Mouse (Mus musculus): ENCODE results near the gene Atxn7l1. TPM values are rescaled to one million over a fixed set of nuclear protein-coding genes. Genes with fewer than 3 reads are reported as not detected.

Atxn7l1 gene
- polyA plus RNA-seq, 1 experiment from 2014 or later = 25.7 TPM

DNA sequence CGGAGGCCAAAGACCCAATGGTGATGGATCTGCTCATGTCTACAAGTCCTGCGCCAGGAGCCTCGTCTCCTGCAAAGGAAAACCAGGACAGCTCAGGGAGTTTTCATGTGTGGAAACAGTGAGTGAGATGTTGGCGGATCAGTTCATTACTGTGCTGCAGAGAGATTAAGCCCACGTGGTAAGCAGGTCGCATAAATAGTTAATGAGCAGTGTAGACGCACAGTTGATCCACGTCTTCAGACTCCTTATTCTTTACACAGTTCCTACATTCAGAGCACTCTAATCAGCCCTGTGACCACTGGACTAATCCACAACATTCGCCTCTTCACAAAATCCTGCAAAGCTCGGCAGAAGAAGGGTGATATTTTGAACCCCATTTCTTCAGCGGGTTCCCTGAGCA is 118.4 kb downstream of the Atxn7l1 start:
- ATAC-seq (ENCODE audit: low FRiP score) = 0 out of 2 replicates have a peak, but pooled peaks have one; percentile 19
- DNase-seq (ENCODE audit: low spot score) = no peak
- Histone ChIP-seq H3K27me3 (ENCODE audit: control insufficient read depth, insufficient read depth, low read length) (no peaks in the 10 kb centered on the region), H3K27ac (no peak overlapping the region), H3K4me3 (replicated peaks; ENCODE audit: low read length) (no peak overlapping the region), H3K9ac (no peak overlapping the region), H3K4me2 (replicated peaks) (no peak overlapping the region), H3K36me3 (replicated peaks; ENCODE audit: control insufficient read depth, insufficient read depth) (no peaks in the 10 kb centered on the region), H3K9me3 (ENCODE audit: control insufficient read depth, low read length) (no peaks in the 10 kb centered on the region), H3K4me1 (replicated peaks; ENCODE audit: control insufficient read depth, insufficient read depth, low read length) (0 out of 2 replicates have a peak, but pooled peaks cover 4% of the 10 kb centered on the region)
- 82% methylated on average over 11 of the region's 11 CpGs for WGBS

DNA sequence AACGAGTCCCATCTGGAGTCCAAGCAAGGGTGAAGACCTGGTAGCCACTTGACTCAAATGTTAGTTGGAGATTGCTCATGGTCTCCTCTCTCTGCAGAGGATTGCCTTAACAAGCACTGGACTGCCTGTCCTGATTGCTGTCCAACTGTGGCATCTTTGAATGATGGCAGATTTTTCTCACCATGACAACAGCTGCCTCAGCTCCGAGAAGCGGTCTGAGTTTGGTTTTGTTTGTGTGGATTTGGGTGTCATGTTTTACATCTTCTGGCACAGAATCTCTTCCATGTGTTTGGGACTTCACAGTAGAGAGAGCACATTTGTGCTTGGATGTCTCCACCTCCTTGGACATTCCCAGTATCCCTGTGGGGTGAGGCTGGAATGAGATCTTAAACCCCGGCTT is 120.5 kb downstream of the Atxn7l1 start:
- Histone ChIP-seq H3K4me1 (replicated peaks; ENCODE audit: control insufficient read depth, insufficient read depth, low read length) (peaks cover 4% of the 10 kb centered on the region; the same call in 1 of the 2 replicates), H3K4me3 (replicated peaks; ENCODE audit: low read length) (no peak overlapping the region), H3K4me2 (replicated peaks) (no peak overlapping the region), H3K27ac (no peak overlapping the region), H3K27me3 (ENCODE audit: control insufficient read depth, insufficient read depth, low read length) (no peaks in the 10 kb centered on the region), H3K36me3 (replicated peaks; ENCODE audit: control insufficient read depth, insufficient read depth) (no peaks in the 10 kb centered on the region), H3K9me3 (ENCODE audit: control insufficient read depth, low read length) (no peaks in the 10 kb centered on the region), H3K9ac (no peak overlapping the region)
- 77% methylated on average over 4 of the region's 4 CpGs for WGBS
- DNase-seq (ENCODE audit: low spot score) = no peak
- no peak for ATAC-seq (ENCODE audit: low FRiP score)

DNA sequence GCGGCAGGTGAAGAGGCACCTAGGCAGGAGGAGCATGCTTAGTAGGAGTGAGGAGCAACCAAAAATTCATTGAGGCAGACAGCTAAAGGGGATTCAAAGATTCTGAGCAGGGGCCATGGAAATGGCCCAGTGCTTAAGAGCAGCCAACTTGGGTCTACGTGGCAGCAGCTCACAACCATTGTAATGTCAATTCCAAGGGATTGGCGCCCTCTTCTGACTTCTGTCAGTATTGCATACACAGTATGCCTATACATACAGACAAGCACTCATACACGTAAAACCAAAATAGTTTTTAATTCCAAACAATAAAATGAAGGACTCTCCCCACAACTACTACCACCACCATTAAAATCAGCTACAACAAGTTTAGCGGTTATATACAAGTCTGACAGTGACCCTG is 122.2 kb downstream of the Atxn7l1 start:
- 68% methylated on average over 5 of the region's 5 CpGs for WGBS
- Histone ChIP-seq H3K9me3 (ENCODE audit: control insufficient read depth, low read length) (no peaks in the 10 kb centered on the region), H3K27me3 (ENCODE audit: control insufficient read depth, insufficient read depth, low read length) (no peaks in the 10 kb centered on the region), H3K4me3 (replicated peaks; ENCODE audit: low read length) (no peak overlapping the region), H3K9ac (no peak overlapping the region), H3K4me2 (replicated peaks) (no peak overlapping the region), H3K36me3 (replicated peaks; ENCODE audit: control insufficient read depth, insufficient read depth) (no peaks in the 10 kb centered on the region), H3K4me1 (replicated peaks; ENCODE audit: control insufficient read depth, insufficient read depth, low read length) (peaks cover 4% of the 10 kb centered on the region; the same call in 1 of the 2 replicates), H3K27ac (no peak overlapping the region)
- ATAC-seq (ENCODE audit: low FRiP score) (no peak), DNase-seq (ENCODE audit: low spot score) (peak; percentile 53)

DNA sequence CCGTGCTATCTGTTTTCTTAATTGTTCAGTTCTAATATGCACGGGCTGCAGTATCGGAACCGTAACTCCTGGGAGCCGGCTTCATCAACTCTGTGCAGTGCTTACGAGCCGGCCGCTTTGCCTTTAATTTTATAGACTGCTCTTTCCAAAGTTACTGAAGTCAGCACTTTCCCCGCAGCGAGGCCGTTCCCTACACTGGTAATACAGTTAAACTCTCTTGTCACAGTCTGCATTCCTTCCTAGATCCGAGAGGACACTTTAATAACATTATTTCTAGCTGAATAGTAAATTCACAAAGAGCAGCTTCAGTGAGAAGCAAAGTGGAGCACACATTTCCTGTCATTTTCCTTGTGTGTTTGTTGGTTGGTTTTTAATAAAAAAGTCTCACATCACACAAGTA is 124.4 kb downstream of the Atxn7l1 start:
- Histone ChIP-seq H3K4me3 (replicated peaks; ENCODE audit: low read length) (no peak overlapping the region), H3K4me2 (replicated peaks) (no peak overlapping the region), H3K9me3 (ENCODE audit: control insufficient read depth, low read length) (no peaks in the 10 kb centered on the region), H3K27me3 (ENCODE audit: control insufficient read depth, insufficient read depth, low read length) (no peaks in the 10 kb centered on the region), H3K27ac (no peak overlapping the region), H3K36me3 (replicated peaks; ENCODE audit: control insufficient read depth, insufficient read depth) (no peaks in the 10 kb centered on the region), H3K9ac (no peak overlapping the region), H3K4me1 (replicated peaks; ENCODE audit: control insufficient read depth, insufficient read depth, low read length) (peaks cover 4% of the 10 kb centered on the region; the same call in 1 of the 2 replicates)
- DNase-seq (ENCODE audit: low spot score) = no peak
- WGBS = 76% methylated on average over 12 of the region's 12 CpGs
- ATAC-seq (ENCODE audit: low FRiP score) = no peak

DNA sequence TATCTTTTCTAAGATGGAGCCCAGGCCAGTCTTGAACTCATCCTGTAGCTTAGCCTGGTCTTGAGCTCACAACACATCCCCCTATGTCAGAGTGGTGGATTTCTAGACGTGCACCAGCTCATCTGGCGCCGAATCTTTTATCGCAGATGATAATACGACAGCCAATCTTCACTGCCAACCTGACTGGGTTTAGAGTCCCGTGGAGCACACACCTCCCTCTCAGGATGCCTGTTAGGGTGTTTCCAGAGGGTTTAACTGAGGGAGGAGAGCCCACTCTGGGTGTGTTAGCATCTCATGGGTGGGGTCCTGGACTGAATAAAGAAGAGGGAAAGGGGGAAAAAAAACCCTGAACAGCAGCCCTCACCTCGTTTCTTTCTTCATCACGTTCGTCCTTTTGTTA is 124.9 kb downstream of the Atxn7l1 start:
- peak overlapping the region; percentile 14; the same call in 1 of the 2 replicates for H3K27ac ChIP-seq
- no peaks in the 10 kb centered on the region for H3K36me3 ChIP-seq (replicated peaks; ENCODE audit: control insufficient read depth, insufficient read depth)
- no peaks in the 10 kb centered on the region for H3K27me3 ChIP-seq (ENCODE audit: control insufficient read depth, insufficient read depth, low read length)
- H3K4me3 ChIP-seq (replicated peaks; ENCODE audit: low read length) = no peak overlapping the region
- DNase-seq (ENCODE audit: low spot score) = no peak
- H3K9me3 ChIP-seq (ENCODE audit: control insufficient read depth, low read length) = no peaks in the 10 kb centered on the region
- peaks cover 4% of the 10 kb centered on the region; the same call in 1 of the 2 replicates for H3K4me1 ChIP-seq (replicated peaks; ENCODE audit: control insufficient read depth, insufficient read depth, low read length)
- ATAC-seq (ENCODE audit: low FRiP score) = no peak
- no peak overlapping the region for H3K9ac ChIP-seq
- 51% methylated on average over 9 of the region's 9 CpGs for WGBS
- no peak overlapping the region for H3K4me2 ChIP-seq (replicated peaks)

DNA sequence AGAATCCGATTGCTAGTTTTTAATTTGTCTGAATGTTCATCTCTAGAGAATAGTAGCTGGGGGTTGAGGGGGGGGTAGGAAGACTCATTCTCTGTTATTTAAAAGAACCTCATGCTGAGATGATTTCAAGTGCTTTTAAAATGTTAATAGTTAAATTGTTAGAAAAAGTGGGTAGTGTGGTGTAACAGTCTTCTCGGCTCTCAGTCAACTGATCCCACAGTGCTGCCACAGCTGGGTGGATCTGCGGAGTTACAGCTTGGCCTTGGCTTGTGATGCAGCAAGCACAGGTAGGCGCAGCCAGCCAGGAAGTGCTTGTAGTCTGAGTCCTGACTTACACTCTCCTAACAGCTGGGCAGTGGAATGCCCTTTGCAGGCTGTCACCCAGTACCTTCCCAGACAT is 125.7 kb downstream of the Atxn7l1 start:
- H3K4me3 ChIP-seq (replicated peaks; ENCODE audit: low read length) = no peak overlapping the region
- ATAC-seq (ENCODE audit: low FRiP score) (no peak), DNase-seq (ENCODE audit: low spot score) (no peak)
- H3K4me1 ChIP-seq (replicated peaks; ENCODE audit: control insufficient read depth, insufficient read depth, low read length) = no peaks in the 10 kb centered on the region; the same call in 1 of the 2 replicates
- no peaks in the 10 kb centered on the region for H3K9me3 ChIP-seq (ENCODE audit: control insufficient read depth, low read length)
- H3K36me3 ChIP-seq (replicated peaks; ENCODE audit: control insufficient read depth, insufficient read depth) = no peaks in the 10 kb centered on the region
- 58% methylated on average over 4 of the region's 4 CpGs for WGBS
- no peak overlapping the region for H3K27ac ChIP-seq
- no peak overlapping the region for H3K9ac ChIP-seq
- no peaks in the 10 kb centered on the region for H3K27me3 ChIP-seq (ENCODE audit: control insufficient read depth, insufficient read depth, low read length)
- no peak overlapping the region for H3K4me2 ChIP-seq (replicated peaks)

DNA sequence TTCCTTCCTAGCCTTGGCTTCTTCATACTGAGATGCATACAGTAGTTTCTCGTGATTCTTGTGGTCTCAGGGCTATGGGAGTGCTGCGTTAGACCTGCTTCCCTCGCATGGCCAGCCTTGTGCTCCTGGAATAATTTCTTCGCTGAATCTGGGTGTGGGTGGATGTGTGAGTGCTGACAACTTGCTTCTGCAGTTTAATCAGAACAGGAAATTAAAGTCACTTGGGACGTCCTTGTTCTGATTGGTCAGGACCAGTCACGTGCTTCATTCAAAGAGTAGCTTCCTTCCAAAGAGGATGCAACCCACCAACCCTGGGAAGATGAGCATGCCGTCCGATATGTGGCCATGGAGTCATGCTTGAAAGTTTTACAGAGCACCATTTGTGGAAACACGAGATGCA is 126.2 kb downstream of the Atxn7l1 start:
- ATAC-seq (ENCODE audit: low FRiP score) (no peak), DNase-seq (ENCODE audit: low spot score) (no peak)
- Histone ChIP-seq H3K27me3 (ENCODE audit: control insufficient read depth, insufficient read depth, low read length) (no peaks in the 10 kb centered on the region), H3K4me3 (replicated peaks; ENCODE audit: low read length) (no peak overlapping the region), H3K9me3 (ENCODE audit: control insufficient read depth, low read length) (no peaks in the 10 kb centered on the region), H3K4me2 (replicated peaks) (no peak overlapping the region), H3K9ac (no peak overlapping the region), H3K27ac (no peak overlapping the region), H3K4me1 (replicated peaks; ENCODE audit: control insufficient read depth, insufficient read depth, low read length) (no peaks in the 10 kb centered on the region; the same call in 1 of the 2 replicates), H3K36me3 (replicated peaks; ENCODE audit: control insufficient read depth, insufficient read depth) (no peaks in the 10 kb centered on the region)
- 85% methylated on average over 9 of the region's 9 CpGs for WGBS

DNA sequence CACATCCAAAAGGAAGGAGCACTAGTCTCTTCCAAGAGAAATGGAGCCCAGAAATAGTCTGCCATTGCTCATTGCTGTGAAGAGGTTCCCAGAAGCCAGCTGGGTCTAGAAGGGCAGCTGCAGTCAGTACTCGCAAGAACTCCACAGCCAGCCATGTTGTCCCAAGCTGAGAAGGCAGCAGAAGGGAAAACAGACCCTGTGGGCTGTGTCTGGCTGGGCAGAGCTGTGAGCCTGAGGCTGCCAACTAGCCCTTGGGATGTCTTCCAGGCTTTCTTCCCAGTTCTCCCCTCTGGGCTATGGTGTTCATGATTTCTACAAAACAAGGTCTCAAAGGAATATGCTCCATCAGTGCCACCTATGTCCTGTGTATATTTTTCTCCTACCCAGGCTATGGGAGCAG is 128.5 kb downstream of the Atxn7l1 start:
- Histone ChIP-seq H3K4me3 (replicated peaks; ENCODE audit: low read length) (no peak overlapping the region), H3K27ac (no peak overlapping the region), H3K9ac (no peak overlapping the region), H3K36me3 (replicated peaks; ENCODE audit: control insufficient read depth, insufficient read depth) (no peaks in the 10 kb centered on the region), H3K4me1 (replicated peaks; ENCODE audit: control insufficient read depth, insufficient read depth, low read length) (no peaks in the 10 kb centered on the region; the same call in 1 of the 2 replicates), H3K4me2 (replicated peaks) (no peak overlapping the region), H3K27me3 (ENCODE audit: control insufficient read depth, insufficient read depth, low read length) (no peaks in the 10 kb centered on the region), H3K9me3 (ENCODE audit: control insufficient read depth, low read length) (no peaks in the 10 kb centered on the region)
- WGBS = 81% methylated on average over 1 of the region's 1 CpGs
- no peak for DNase-seq (ENCODE audit: low spot score)
- no peak for ATAC-seq (ENCODE audit: low FRiP score)

DNA sequence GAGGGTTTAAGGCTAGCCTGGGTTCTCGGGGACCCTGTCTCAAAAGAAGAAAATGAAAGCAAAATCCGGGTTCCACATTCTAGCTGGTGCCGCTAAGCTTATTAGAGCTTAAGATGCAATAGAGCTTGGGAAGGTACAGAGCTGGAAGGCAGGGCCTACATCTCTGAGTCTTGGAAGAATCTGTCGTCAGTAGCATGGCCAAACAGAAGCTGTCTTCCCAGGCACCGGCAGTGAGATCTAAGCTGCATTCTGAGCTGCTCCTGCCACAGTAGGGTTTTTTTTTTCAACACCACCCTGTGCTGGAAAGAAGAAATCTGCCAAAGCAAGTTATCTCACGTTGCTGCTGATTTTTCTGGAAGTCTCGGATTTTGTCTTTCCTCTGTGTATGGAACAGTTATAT is 129.9 kb downstream of the Atxn7l1 start:
- DNase-seq (ENCODE audit: low spot score) (no peak), ATAC-seq (ENCODE audit: low FRiP score) (no peak)
- no peaks in the 10 kb centered on the region for H3K27me3 ChIP-seq (ENCODE audit: control insufficient read depth, insufficient read depth, low read length)
- 86% methylated on average over 7 of the region's 7 CpGs for WGBS
- H3K27ac ChIP-seq = no peak overlapping the region
- H3K9me3 ChIP-seq (ENCODE audit: control insufficient read depth, low read length) = no peaks in the 10 kb centered on the region
- no peak overlapping the region for H3K9ac ChIP-seq
- H3K4me1 ChIP-seq (replicated peaks; ENCODE audit: control insufficient read depth, insufficient read depth, low read length) = no peaks in the 10 kb centered on the region; the same call in 1 of the 2 replicates
- H3K36me3 ChIP-seq (replicated peaks; ENCODE audit: control insufficient read depth, insufficient read depth) = no peaks in the 10 kb centered on the region
- no peak overlapping the region for H3K4me3 ChIP-seq (replicated peaks; ENCODE audit: low read length)
- H3K4me2 ChIP-seq (replicated peaks) = no peak overlapping the region

DNA sequence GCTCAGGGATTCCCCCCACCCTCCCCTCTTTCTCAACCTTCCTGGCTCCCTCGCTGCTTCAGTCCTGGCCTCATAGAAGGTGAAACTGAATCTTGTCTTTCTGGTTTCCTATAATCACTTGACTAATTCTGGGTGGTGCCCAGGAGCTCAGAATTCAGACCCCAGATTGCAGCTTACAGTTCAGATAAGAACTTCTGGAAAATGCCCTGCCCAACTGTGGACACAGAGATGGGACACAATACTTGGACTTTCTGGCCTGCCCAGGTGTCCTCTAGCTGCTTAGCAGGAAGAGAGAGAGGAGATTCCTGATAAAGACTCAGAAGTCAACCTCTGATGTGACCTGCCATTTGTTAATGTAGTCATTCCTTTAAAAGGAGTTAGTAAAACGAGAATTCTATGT is 131.7 kb downstream of the Atxn7l1 start:
- H3K27ac ChIP-seq = no peak overlapping the region
- ATAC-seq (ENCODE audit: low FRiP score) (no peak), DNase-seq (ENCODE audit: low spot score) (no peak)
- no peaks in the 10 kb centered on the region for H3K9me3 ChIP-seq (ENCODE audit: control insufficient read depth, low read length)
- 90% methylated on average over 2 of the region's 2 CpGs for WGBS
- no peaks in the 10 kb centered on the region for H3K36me3 ChIP-seq (replicated peaks; ENCODE audit: control insufficient read depth, insufficient read depth)
- H3K4me2 ChIP-seq (replicated peaks) = no peak overlapping the region
- H3K27me3 ChIP-seq (ENCODE audit: control insufficient read depth, insufficient read depth, low read length) = no peaks in the 10 kb centered on the region
- no peak overlapping the region for H3K9ac ChIP-seq
- H3K4me1 ChIP-seq (replicated peaks; ENCODE audit: control insufficient read depth, insufficient read depth, low read length) = no peaks in the 10 kb centered on the region
- no peak overlapping the region for H3K4me3 ChIP-seq (replicated peaks; ENCODE audit: low read length)
